Mouse (Mus musculus) heart, embryonic 11.5 days (tissue): ENCODE data around the gene Lypla2. TPM values are rescaled to one million over a fixed set of nuclear protein-coding genes. Genes with fewer than 3 reads are reported as not detected.
A peak's percentile ranks its signal among the peaks of the same experiment; 100 is the strongest.
"Not testable (repeated sequence)": the region's sequence is repeated elsewhere in the genome, so short reads cannot be mapped to it uniquely, and the experiment has no call there.

ENCODE experiments used
- ATAC-seq: fragments of 200-750 bp; cut with Nextera tagmentation; replicated peaks from 2 replicates; pipeline ENCODE4 v1.8.0; 2017; ENCODE audit warnings: moderate library complexity; ENCODE audit not compliant: insufficient number of reproducible peaks, low FRiP score, low TSS enrichment
- H3K27ac ChIP-seq: fragments of 300-500 bp; sonication (generic); 2 replicates; pipeline ENCODE4 v1.5.1; 2014; ENCODE audit warnings: mild to moderate bottlenecking, low read depth, low read length
- H3K27me3 ChIP-seq: fragments of 300-500 bp; sonication (generic); 2 replicates; pipeline ENCODE4 v1.6.1; 2014; ENCODE audit warnings: mild to moderate bottlenecking, low read length, mixed read lengths; ENCODE audit not compliant: control insufficient read depth, insufficient read depth
- H3K36me3 ChIP-seq: fragments of 300-500 bp; sonication (generic); 2 replicates; pipeline ENCODE4 v1.6.1; 2014; ENCODE audit warnings: mild to moderate bottlenecking, low read length, moderate library complexity, mixed read lengths; ENCODE audit not compliant: control insufficient read depth, insufficient read depth
- H3K4me1 ChIP-seq: fragments of 300-500 bp; sonication (generic); 2 replicates; pipeline ENCODE4 v1.6.1; 2014; ENCODE audit warnings: low read length; ENCODE audit not compliant: control insufficient read depth, insufficient read depth
- H3K4me2 ChIP-seq: fragments of 300-500 bp; sonication (generic); 2 replicates; pipeline ENCODE4 v1.6.1; 2014; ENCODE audit warnings: mild to moderate bottlenecking, moderate library complexity
- H3K4me3 ChIP-seq: fragments of 300-500 bp; sonication (generic); 2 replicates; pipeline ENCODE4 v1.5.1; 2014; ENCODE audit warnings: low read depth, low read length
- H3K9ac ChIP-seq: fragments of 300-500 bp; sonication (generic); 2 replicates; pipeline ENCODE4 v1.6.1; 2014; ENCODE audit warnings: mild to moderate bottlenecking, low read depth, low read length, moderate library complexity
- H3K9me3 ChIP-seq: fragments of 300-500 bp; sonication (generic); replicated peaks from 2 replicates; pipeline ENCODE4 v1.6.1; 2016; ENCODE audit warnings: low read length; ENCODE audit not compliant: control insufficient read depth
- WGBS: fragments of 180-500 bp; shearing (Covaris S2); extraction: QIAGEN DNeasy Blood & Tissue Kit; methylation state at CpG from one replicate; pipeline ENCODE4 v1.1.7; 2014; ENCODE audit not compliant: insufficient replicate concordance; 5-methylcytosine and 5-hydroxymethylcytosine counted together
- polyA plus RNA-seq: library from polyadenylated mRNA; unstranded; fragments of >200 nt; fragmentation: Nextera tagmentation; extraction: Ambion mirVana; gene quantifications from 2 replicates; pipeline ENCODE4 v1.2.1, GENCODE M21; 2014

The Lypla2 gene
- polyA plus RNA-seq, 1 experiment from 2014 or later, result 71.5 TPM

DNA sequence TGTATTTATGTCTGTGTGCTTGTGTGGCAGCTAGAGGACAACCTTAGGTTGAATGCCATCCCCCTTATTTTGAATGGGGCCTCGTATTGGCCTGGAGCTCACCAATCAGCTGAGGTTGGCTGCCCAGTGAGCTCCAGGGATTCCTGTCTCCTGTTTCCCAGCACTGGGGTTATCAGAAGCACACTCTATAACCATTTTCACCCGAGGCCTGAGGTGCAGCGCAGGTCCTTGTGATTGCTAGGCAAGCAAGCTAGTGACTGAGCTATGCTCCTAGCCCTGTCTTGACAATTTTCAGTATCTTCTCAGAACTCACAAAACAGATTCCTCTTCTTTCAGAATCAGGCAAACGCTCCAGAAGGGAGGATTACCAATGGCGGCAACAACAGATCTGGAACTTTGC lies 12.1 kb upstream of the Lypla2 start:
- H3K36me3 ChIP-seq, result peaks cover 6% of the 10 kb centered on the region
- H3K4me2 ChIP-seq, result no peak overlapping the region
- H3K9ac ChIP-seq, result no peak overlapping the region
- H3K27me3 ChIP-seq, result no peaks in the 10 kb centered on the region
- H3K4me3 ChIP-seq, result no peak overlapping the region
- no peak overlapping the region for H3K27ac ChIP-seq
- 66% methylated on average over 5 of the region's 5 CpGs for WGBS
- H3K9me3 ChIP-seq, result no peaks in the 10 kb centered on the region
- H3K4me1 ChIP-seq, result peaks cover 12% of the 10 kb centered on the region
- ATAC-seq, result no peak

DNA sequence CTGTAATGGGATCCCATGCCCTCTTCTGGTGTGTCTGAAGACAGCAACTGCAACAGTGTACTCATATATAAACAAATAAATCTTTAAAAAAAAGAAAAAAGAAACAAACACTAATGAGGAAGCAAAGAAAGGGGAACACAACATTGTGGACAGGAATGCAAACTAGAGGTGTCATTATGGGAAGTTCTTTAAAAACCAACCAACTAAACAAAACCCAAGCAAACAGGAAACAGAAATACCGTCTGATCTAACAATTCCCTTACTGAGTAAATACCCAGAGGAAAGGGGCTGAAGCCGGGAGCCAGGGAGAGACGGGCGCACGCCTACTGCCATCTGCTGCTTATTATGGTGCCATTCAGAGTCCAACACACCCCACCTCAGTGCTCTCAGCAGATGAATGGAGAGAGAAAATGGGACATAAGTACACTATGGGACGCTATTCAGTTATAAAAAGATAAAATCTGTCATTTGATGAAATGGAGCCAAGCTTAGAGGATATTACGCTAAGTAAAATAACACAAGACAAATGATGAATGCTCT lies 9.2 kb upstream of the Lypla2 start:
- 82% methylated on average over 7 of the region's 7 CpGs for WGBS
- peaks cover 10% of the 10 kb centered on the region for H3K4me1 ChIP-seq

DNA sequence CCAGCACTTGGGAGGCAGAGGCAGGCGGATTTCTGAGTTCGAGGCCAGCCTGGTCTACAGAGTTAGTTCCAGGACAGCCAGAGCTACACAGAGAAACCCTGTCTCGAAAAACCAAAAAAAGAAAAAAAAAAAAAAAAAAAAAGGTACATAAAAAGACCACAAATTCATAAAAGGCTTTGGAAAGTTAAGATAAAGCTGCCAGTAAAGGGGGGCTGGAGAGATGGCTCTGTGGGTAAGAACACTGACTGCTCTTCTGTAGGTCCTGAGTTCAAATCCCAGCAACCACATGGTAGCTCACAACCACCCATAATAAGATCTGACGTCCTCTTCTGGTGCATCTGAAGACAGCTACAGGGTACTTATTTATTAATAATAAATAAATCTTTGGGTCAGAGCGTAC lies 7.8 kb upstream of the Lypla2 start:
- H3K9ac ChIP-seq, H3K4me3 ChIP-seq, H3K27ac ChIP-seq, H3K27me3 ChIP-seq, H3K9me3 ChIP-seq, H3K4me1 ChIP-seq, ATAC-seq, H3K4me2 ChIP-seq: not testable (repeated sequence)
- H3K36me3 ChIP-seq, result peaks cover 19% of the 10 kb centered on the region
- 93% methylated on average over 5 of the region's 5 CpGs for WGBS

More for the DNA sequence above, 9.2 kb upstream of the Lypla2 start:
- H3K36me3 ChIP-seq, result peaks cover 14% of the 10 kb centered on the region
- H3K27me3 ChIP-seq, result no peaks in the 10 kb centered on the region
- ATAC-seq, result no peak
- no peak overlapping the region for H3K9ac ChIP-seq
- H3K27ac ChIP-seq, result no peak overlapping the region
- H3K4me2 ChIP-seq, result no peak overlapping the region
- H3K4me3 ChIP-seq, result no peak overlapping the region
- no peaks in the 10 kb centered on the region for H3K9me3 ChIP-seq

DNA sequence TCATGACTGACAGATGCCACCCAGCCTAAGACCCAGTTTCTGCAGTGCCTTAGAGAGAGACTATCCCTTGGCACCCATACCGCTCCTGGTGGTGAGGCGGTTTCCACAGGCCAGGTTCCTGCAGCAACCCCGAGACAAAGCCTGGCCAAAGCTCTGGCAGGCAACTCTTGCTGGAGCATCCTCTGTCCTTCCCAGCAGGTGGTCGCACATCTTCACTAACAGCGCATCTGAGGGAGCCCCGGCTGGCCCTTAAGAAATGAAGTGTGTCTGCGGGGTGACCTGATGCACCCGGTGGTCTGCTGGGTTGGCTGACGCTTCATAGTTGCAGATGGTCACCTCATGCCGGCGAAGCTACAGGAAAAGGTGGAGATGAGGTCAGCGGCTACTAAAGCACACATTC lies 3.7 kb upstream of the Lypla2 start:
- ATAC-seq, result no peak
- Histone ChIP-seq H3K9ac (no peak overlapping the region), H3K36me3 (peaks cover 13% of the 10 kb centered on the region; the same call in 1 of the 2 replicates), H3K9me3 (no peaks in the 10 kb centered on the region), H3K4me2 (no peak overlapping the region), H3K4me1 (peaks cover 7% of the 10 kb centered on the region), H3K27ac (no peak overlapping the region), H3K4me3 (no peak overlapping the region), H3K27me3 (no peaks in the 10 kb centered on the region)
- WGBS, result 89% methylated on average over 12 of the region's 12 CpGs

DNA sequence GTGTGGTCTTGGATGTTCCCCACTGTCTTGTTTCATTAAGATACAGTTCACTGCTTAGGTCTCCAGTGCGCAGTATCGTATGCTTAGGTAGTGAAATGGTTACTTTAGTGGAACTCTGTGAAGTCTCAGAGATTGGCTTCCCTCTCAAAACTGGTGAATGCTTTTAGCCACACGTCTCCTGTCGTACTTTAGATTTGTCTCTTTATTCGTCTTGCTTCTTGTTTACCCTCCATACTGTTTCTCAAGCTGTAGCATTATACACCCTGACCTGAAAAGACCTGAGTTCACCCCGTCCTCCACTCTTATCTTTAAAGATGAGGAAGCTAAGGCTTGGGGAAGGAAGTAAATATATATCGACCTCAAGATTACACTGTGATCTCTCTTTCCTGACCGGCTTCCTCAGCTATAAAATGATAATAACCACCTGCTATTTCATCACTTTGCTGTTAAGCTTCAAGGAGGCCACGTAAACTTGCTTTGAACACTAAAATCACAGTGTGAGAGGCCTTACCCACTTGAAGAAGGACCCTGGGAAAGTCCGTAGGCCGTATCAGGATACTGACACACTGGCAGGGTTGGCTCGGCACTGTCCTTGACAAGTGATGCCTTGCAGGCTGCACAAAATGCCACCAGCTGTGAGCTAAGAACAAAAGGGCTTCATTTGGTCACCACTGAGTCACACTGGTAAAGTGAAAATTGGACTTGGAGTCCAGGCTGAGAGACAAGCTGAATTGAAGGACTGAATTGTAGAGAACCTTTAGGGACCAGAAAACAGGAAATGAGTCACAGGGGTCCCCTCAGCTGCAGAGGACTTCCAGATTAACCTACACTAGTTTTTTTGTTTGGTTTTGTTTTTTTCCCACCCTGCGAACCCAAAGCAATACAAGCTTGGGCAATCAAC lies 735 bp upstream of the Lypla2 start:
- H3K4me2 ChIP-seq, result peak overlapping the region; percentile 96
- H3K9me3 ChIP-seq, result no peaks in the 10 kb centered on the region
- no peak overlapping the region; the same call in 1 of the 2 replicates for H3K27ac ChIP-seq
- H3K36me3 ChIP-seq, result peaks cover 26% of the 10 kb centered on the region
- peaks cover 12% of the 10 kb centered on the region for H3K4me1 ChIP-seq
- ATAC-seq, result no peak
- WGBS, result 50% methylated on average over 13 of the region's 13 CpGs
- peak overlapping the region; percentile 80 for H3K4me3 ChIP-seq
- no peaks in the 10 kb centered on the region for H3K27me3 ChIP-seq
- H3K9ac ChIP-seq, result peak overlapping the region; percentile 84

DNA sequence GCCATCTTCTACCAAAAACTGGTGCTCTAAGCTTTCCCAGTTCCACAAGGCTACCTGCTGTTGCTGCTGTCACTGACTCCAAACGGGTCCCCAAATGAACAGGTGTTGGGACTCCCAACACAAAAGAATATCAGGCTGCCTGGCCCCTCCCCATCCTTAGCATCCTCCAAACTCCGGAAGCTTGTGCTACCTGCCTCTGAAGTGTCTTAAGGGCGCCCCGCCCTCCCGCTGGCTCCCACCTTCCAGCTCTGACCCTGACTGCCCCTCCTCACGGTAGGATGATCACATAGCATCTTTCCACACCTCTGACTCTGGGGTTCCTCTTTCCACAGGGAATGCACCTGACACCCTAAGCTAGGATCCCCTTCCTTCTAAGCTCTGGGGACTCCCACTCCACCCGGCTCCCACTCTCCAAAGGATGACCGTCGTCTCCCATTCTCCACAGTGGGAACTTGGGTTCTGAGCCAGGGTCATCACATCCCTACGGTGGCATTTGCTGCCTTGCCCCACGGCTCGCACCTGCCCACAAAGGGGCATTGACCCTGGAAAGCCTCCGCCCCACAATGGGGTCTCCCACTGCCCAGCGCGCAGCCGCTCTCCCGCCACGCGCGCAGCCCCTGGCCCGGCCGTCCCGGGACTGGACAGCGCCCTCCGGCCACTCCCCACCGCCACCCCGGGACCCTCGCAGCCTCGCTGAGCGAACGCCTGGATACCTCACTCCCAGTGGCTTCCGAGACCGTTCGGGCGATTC lies 446 bp downstream of the Lypla2 start:
- Histone ChIP-seq H3K4me3 (peak overlapping the region; percentile 80), H3K4me1 (peaks cover 12% of the 10 kb centered on the region), H3K9me3 (no peaks in the 10 kb centered on the region), H3K27me3 (no peaks in the 10 kb centered on the region), H3K4me2 (peak overlapping the region; percentile 96), H3K27ac (peak overlapping the region; percentile 57; the same call in 1 of the 2 replicates), H3K9ac (peak overlapping the region; percentile 84), H3K36me3 (peaks cover 29% of the 10 kb centered on the region)
- 1% methylated on average over 35 of the region's 35 CpGs for WGBS
- peak; percentile 32; the same call in 1 of the 2 replicates for ATAC-seq

DNA sequence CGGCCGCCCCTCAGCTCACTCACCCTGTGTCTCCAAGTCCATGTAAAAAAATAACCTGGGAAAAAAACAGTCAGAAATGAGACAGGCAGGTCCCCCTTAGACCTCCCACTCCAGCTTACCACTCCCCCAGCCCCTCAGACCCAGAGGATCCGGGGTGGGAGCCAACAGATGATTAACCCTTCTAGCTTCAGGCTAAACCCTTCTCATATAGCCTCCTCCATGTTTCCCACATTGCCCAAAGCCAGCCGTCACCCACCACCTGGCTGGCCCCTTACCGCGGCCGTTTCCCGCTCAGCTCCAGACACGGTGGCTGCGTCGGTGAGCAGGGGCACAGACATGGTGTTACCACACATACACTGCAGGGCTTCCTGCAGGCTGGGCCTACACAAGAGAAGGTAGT lies 1.8 kb downstream of the Lypla2 start:
- ATAC-seq, result no peak
- Histone ChIP-seq H3K9me3 (no peaks in the 10 kb centered on the region), H3K27me3 (no peaks in the 10 kb centered on the region), H3K4me2 (no peak overlapping the region), H3K9ac (no peak overlapping the region), H3K27ac (no peak overlapping the region), H3K36me3 (peaks cover 36% of the 10 kb centered on the region), H3K4me3 (no peak overlapping the region), H3K4me1 (peaks cover 12% of the 10 kb centered on the region)
- 90% methylated on average over 11 of the region's 11 CpGs for WGBS

DNA sequence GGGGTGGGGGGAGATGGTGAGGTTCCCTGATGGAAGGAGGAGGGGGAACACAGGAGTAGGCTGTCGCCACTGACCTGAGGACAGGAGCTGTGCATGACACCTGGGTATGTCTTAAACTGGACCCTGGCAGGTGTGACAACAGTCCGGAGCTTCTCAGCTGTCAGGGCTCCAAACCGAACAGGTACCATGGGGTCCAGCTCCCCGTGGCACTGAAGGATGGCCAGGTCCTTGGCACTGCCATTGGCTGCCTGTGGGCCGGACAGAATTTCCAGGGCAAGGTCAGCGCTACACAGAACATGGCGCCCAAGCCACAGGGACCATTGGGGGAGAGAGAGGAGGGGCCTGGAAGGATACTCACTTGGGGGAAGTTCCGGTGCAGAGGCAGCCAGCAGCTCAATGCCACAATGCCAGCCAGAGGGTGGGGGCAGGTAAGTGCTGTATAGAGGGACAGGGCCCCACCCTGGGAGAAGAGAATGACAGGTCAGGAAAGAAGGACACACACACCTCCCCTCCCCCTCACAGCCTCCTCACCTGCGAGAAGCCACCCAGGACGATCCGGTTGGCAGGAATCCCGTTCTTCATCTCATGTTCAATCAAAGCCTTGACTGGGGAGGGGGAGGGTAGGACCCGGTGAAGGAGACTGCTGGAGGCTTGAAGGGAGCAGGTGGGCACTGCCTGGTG lies 3.2 kb downstream of the Lypla2 start:
- Histone ChIP-seq H3K4me3 (no peak overlapping the region), H3K27ac (no peak overlapping the region), H3K27me3 (no peaks in the 10 kb centered on the region), H3K4me1 (peaks cover 21% of the 10 kb centered on the region), H3K36me3 (peaks cover 33% of the 10 kb centered on the region), H3K9me3 (no peaks in the 10 kb centered on the region), H3K4me2 (no peak overlapping the region), H3K9ac (no peak overlapping the region)
- WGBS, result 89% methylated on average over 13 of the region's 13 CpGs
- ATAC-seq, result no peak
